Mouse (Mus musculus) layer of hippocampus, postnatal 36 days (tissue): ENCODE data around the gene Aamdc. TPM values are rescaled to one million over a fixed set of nuclear protein-coding genes. Genes with fewer than 3 reads are reported as not detected.

Experiments
- DNase-seq, 2 experiments: peaks; one replicate each; pipeline ENCODE4 v3.0.0; 2022
- total RNA-seq, 2 experiments: library from RNA; stranded (reverse); gene quantifications; 2 replicates each; pipeline ENCODE4 v1.2.3; 2021

The Aamdc gene
- total RNA-seq, 2 experiments from 2014 or later: 50.6 to 55.3 TPM

DNA sequence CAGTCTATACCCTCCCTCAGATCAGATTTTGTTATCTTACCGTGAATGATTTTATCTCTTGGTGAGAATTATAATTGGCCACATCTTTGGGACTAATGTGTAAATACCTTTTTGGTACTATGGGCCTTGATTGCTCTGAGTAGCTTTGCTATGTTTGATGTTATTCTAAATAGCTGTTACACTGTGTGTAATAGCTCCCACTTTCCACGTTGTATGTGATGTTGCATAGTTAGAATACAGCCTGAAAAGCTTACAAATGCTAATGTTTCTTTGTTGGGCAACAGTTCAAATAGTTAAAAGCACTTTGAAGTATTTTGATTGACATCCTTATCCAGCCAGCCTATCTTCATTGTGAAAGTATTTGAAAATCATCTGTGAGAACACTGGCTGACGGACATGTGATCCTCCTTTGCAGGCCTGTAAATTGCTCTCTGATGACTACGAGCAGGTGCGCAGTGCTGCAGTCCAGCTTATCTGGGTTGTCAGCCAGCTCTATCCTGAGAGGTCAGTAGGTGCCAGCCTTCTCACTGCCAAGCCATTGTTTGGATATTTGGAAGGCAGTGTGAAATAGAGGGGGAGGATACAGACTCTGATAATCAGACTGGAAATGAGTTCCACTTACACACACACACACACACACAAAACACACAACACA is 78.6 kb downstream of the Aamdc start:
- no peak for DNase-seq

Other genes starting within 250 kb of the Aamdc start
- 10 to 100 TPM; 12.9 to 14.1 TPM for gene Usp35, start 247.5 kb downstream of the Aamdc start, total RNA-seq
- 10 to 100 TPM; 13.8 to 15.6 TPM for gene Kctd21, start 247.2 kb downstream of the Aamdc start, total RNA-seq
- gene Alg8, start 207.9 kb downstream of the Aamdc start, total RNA-seq: 10 to 100 TPM; 10.6 to 12.0 TPM
- gene Ndufc2, start 179.5 kb downstream of the Aamdc start, total RNA-seq: 100 to 1,000 TPM; 221 to 238 TPM
- 10 to 100 TPM; 36.2 to 45.8 TPM for gene Thrsp, start 161.8 kb downstream of the Aamdc start, total RNA-seq
- gene Kctd14, start 128.2 kb downstream of the Aamdc start, total RNA-seq: 1 to 10 TPM; 4.3 to 4.8 TPM
- 10 to 100 TPM; 31.5 to 32.4 TPM for gene Ints4, start 98.5 kb downstream of the Aamdc start, total RNA-seq
- 10 to 100 TPM; 45.2 to 49.8 TPM for gene Rsf1, start 392 bp upstream of the Aamdc start, total RNA-seq
- 10 to 100 TPM; 93.2 to 97.5 TPM for gene Clns1a, start 117.1 kb upstream of the Aamdc start, total RNA-seq
- gene Aqp11, start 158.8 kb upstream of the Aamdc start, total RNA-seq: 10 to 100 TPM; 40.1 to 48.2 TPM
- gene Pak1, start 209.0 kb upstream of the Aamdc start, total RNA-seq: 100 to 1,000 TPM; 219 to 237 TPM